Mouse (Mus musculus): ENCODE results near the gene Apba1. TPM values are rescaled to one million over a fixed set of nuclear protein-coding genes. Genes with fewer than 3 reads are reported as not detected.

Gene Apba1
- polyA plus RNA-seq, 1 experiment from 2014 or later: 0.46 TPM

GRCm38 (mm10) chr19:23930826-23931225 lies 172.1 kb downstream of the Apba1 start:
- Histone ChIP-seq H3K9ac (ENCODE audit: low read length) (no peak overlapping the region), H3K4me1 (ENCODE audit: control insufficient read depth in 2 of 2, insufficient read depth in 2 of 2, low read length in 2 of 2) (no peaks in the 10 kb centered on the region), H3K27me3 (ENCODE audit: control insufficient read depth, insufficient read depth, low read length) (no peaks in the 10 kb centered on the region), H3K36me3 (ENCODE audit: control insufficient read depth, insufficient read depth, low read length) (no peaks in the 10 kb centered on the region), H3K4me2 (ENCODE audit: low read length) (no peak overlapping the region), H3K27ac (replicated peaks in 1 of 2; ENCODE audit: control insufficient read depth in 1 of 2, insufficient read depth in 1 of 2, low read depth in 2 of 2, low read length in 2 of 2) (no peak overlapping the region), H3K4me3 (ENCODE audit: control insufficient read depth in 1 of 2, insufficient read depth in 1 of 2, low read depth in 1 of 2, low read length in 2 of 2) (no peak overlapping the region), H3K9me3 (ENCODE audit: control insufficient read depth, low read length) (peaks cover 4% of the 10 kb centered on the region)
- 80% methylated on average over 5 of the region's 5 CpGs for WGBS
- no peak for ATAC-seq (ENCODE audit: insufficient number of reproducible peaks, insufficient read depth, low FRiP score, low read depth)

- ATAC-seq (ENCODE audit: insufficient number of reproducible peaks, insufficient read depth, low FRiP score, low read depth): no peak
- WGBS: 87% methylated on average over 12 of the region's 12 CpGs
- no peaks in the 10 kb centered on the region for H3K4me1 ChIP-seq (ENCODE audit: control insufficient read depth in 2 of 2, insufficient read depth in 2 of 2, low read length in 2 of 2)
Measured at GRCm38 (mm10) chr19:23941422-23941949, 182.8 kb downstream of the Apba1 start.

DNA sequence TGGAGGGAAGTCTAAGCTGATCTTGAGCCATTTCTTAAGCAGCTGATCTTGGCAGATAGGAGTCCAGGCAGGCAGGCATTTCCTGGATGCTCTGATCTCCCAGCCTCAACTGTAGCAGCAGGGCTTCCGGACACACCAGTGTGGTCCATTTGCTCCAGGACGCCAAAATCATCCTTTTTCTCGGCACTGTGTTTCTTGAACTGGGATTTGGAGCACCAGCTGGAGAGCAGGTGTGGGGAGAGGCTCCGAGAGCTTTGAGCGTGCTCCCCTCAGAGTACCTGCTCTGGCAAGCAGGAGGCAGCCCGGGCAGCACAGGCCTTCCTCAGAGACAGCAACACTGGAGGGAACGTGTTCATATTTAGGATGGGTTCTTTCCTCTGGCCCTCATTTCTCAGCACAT lies 184.2 kb downstream of the Apba1 start:
- no peak for ATAC-seq (ENCODE audit: insufficient number of reproducible peaks, insufficient read depth, low FRiP score, low read depth)
- H3K9ac ChIP-seq (ENCODE audit: low read length): no peak overlapping the region
- H3K4me1 ChIP-seq (ENCODE audit: control insufficient read depth in 2 of 2, insufficient read depth in 2 of 2, low read length in 2 of 2): no peaks in the 10 kb centered on the region
- H3K9me3 ChIP-seq (ENCODE audit: control insufficient read depth, low read length): no peaks in the 10 kb centered on the region
- H3K27me3 ChIP-seq (ENCODE audit: control insufficient read depth, insufficient read depth, low read length): no peaks in the 10 kb centered on the region
- WGBS: 88% methylated on average over 7 of the region's 7 CpGs
- H3K27ac ChIP-seq (replicated peaks in 1 of 2; ENCODE audit: control insufficient read depth in 1 of 2, insufficient read depth in 1 of 2, low read depth in 2 of 2, low read length in 2 of 2): no peak overlapping the region
- H3K4me2 ChIP-seq (ENCODE audit: low read length): no peak overlapping the region
- no peaks in the 10 kb centered on the region for H3K36me3 ChIP-seq (ENCODE audit: control insufficient read depth, insufficient read depth, low read length)
- no peak overlapping the region for H3K4me3 ChIP-seq (ENCODE audit: control insufficient read depth in 1 of 2, insufficient read depth in 1 of 2, low read depth in 1 of 2, low read length in 2 of 2)

More at GRCm38 (mm10) chr19:23941422-23941949, 182.8 kb downstream of the Apba1 start:
- Histone ChIP-seq H3K4me3 (ENCODE audit: control insufficient read depth in 1 of 2, insufficient read depth in 1 of 2, low read depth in 1 of 2, low read length in 2 of 2) (no peak overlapping the region), H3K27me3 (ENCODE audit: control insufficient read depth, insufficient read depth, low read length) (no peaks in the 10 kb centered on the region), H3K4me2 (ENCODE audit: low read length) (no peak overlapping the region), H3K36me3 (ENCODE audit: control insufficient read depth, insufficient read depth, low read length) (no peaks in the 10 kb centered on the region), H3K27ac (replicated peaks in 1 of 2; ENCODE audit: control insufficient read depth in 1 of 2, insufficient read depth in 1 of 2, low read depth in 2 of 2, low read length in 2 of 2) (no peak overlapping the region), H3K9me3 (ENCODE audit: control insufficient read depth, low read length) (no peaks in the 10 kb centered on the region), H3K9ac (ENCODE audit: low read length) (no peak overlapping the region)

DNA sequence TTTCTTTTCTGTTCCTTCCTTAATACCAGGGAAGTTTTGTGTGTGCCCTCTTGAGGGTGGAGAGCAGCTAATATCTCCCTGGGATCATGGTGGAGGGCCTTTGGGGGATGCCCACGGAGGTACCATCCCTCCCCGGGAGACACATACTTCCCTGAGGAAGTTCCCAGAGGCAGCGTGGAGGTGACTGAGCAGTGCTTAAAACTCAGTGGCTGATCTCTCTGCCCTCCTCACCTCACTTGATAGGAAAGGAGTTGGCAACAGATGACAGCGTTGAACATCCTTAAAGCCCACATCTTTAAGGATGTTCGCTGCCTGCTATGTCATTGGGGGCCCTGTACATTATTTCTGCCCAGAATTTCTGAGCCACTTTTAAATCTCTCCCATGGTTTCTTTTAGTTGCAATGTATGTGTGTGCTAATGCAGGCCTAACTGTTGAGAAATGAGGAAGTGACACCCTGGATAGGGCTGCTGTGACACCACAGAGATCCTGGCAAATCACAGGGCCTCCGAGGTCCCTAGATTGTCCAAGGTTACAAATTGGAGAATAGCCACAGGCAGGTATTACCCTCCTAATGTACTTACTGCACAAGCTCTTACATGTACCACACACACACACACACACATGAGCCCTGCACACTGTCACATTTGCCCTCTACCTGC lies 187.5 kb downstream of the Apba1 start:
- H3K4me1 ChIP-seq (ENCODE audit: control insufficient read depth in 2 of 2, insufficient read depth in 2 of 2, low read length in 2 of 2): no peaks in the 10 kb centered on the region
- H3K9ac ChIP-seq (ENCODE audit: low read length): no peak overlapping the region
- WGBS: 75% methylated on average over 6 of the region's 6 CpGs
- H3K36me3 ChIP-seq (ENCODE audit: control insufficient read depth, insufficient read depth, low read length): no peaks in the 10 kb centered on the region
- no peak for ATAC-seq (ENCODE audit: insufficient number of reproducible peaks, insufficient read depth, low FRiP score, low read depth)
- H3K9me3 ChIP-seq (ENCODE audit: control insufficient read depth, low read length): no peaks in the 10 kb centered on the region
- H3K27ac ChIP-seq (replicated peaks in 1 of 2; ENCODE audit: control insufficient read depth in 1 of 2, insufficient read depth in 1 of 2, low read depth in 2 of 2, low read length in 2 of 2): no peak overlapping the region
- H3K4me3 ChIP-seq (ENCODE audit: control insufficient read depth in 1 of 2, insufficient read depth in 1 of 2, low read depth in 1 of 2, low read length in 2 of 2): no peak overlapping the region
- no peaks in the 10 kb centered on the region for H3K27me3 ChIP-seq (ENCODE audit: control insufficient read depth, insufficient read depth, low read length)
- no peak overlapping the region for H3K4me2 ChIP-seq (ENCODE audit: low read length)

DNA sequence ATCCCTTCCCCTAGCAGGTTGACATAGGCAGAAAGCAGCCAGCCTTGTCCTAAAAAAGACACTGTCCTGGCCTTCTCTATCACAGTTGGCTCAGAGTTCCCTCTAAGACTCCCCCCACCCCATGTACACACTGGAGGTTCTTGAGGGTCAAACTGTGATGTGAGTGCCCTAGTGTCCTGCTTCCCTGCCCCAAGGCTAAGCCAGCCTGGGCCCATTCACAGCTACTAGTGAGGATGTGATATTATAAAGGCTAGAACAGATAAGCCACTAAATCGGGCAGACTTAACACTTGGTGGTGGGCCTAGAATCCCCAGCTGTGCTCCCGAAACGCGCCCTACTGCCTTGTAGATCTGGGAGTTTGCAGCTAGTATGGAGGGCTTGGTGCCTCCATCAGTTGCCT lies 188.1 kb downstream of the Apba1 start:
- Histone ChIP-seq H3K27me3 (ENCODE audit: control insufficient read depth, insufficient read depth, low read length) (no peaks in the 10 kb centered on the region), H3K27ac (replicated peaks in 1 of 2; ENCODE audit: control insufficient read depth in 1 of 2, insufficient read depth in 1 of 2, low read depth in 2 of 2, low read length in 2 of 2) (no peak overlapping the region), H3K4me3 (ENCODE audit: control insufficient read depth in 1 of 2, insufficient read depth in 1 of 2, low read depth in 1 of 2, low read length in 2 of 2) (no peak overlapping the region), H3K4me2 (ENCODE audit: low read length) (no peak overlapping the region), H3K36me3 (ENCODE audit: control insufficient read depth, insufficient read depth, low read length) (no peaks in the 10 kb centered on the region), H3K9ac (ENCODE audit: low read length) (no peak overlapping the region), H3K4me1 (ENCODE audit: control insufficient read depth in 2 of 2, insufficient read depth in 2 of 2, low read length in 2 of 2) (no peaks in the 10 kb centered on the region), H3K9me3 (ENCODE audit: control insufficient read depth, low read length) (no peaks in the 10 kb centered on the region)
- no peak for ATAC-seq (ENCODE audit: insufficient number of reproducible peaks, insufficient read depth, low FRiP score, low read depth)
- WGBS: 50% methylated on average over 4 of the region's 4 CpGs

DNA sequence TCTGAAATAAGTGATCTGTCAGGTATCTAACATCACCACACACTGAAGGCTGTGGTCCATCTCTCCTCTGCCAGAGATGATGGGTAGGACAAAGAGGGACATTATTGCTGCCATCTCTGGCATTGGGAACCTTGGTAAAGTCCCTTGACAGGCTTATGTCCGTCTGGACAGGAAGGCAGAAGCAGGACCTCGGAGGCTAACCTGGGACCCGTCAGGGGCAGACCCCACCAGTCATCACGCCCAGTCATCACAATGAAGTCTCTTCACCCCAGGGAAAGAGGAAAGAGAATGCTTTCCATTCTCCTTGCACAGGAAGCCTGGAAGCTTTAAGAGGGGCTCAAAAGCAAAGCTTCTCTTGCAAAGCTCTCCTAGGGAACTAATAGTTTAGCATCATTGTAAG lies 189.2 kb downstream of the Apba1 start:
- Histone ChIP-seq H3K36me3 (ENCODE audit: control insufficient read depth, insufficient read depth, low read length) (no peaks in the 10 kb centered on the region), H3K27me3 (ENCODE audit: control insufficient read depth, insufficient read depth, low read length) (no peaks in the 10 kb centered on the region), H3K27ac (replicated peaks in 1 of 2; ENCODE audit: control insufficient read depth in 1 of 2, insufficient read depth in 1 of 2, low read depth in 2 of 2, low read length in 2 of 2) (no peak overlapping the region), H3K4me1 (ENCODE audit: control insufficient read depth in 2 of 2, insufficient read depth in 2 of 2, low read length in 2 of 2) (no peaks in the 10 kb centered on the region), H3K4me2 (ENCODE audit: low read length) (no peak overlapping the region), H3K9ac (ENCODE audit: low read length) (no peak overlapping the region), H3K4me3 (ENCODE audit: control insufficient read depth in 1 of 2, insufficient read depth in 1 of 2, low read depth in 1 of 2, low read length in 2 of 2) (no peak overlapping the region), H3K9me3 (ENCODE audit: control insufficient read depth, low read length) (no peaks in the 10 kb centered on the region)
- 59% methylated on average over 4 of the region's 4 CpGs for WGBS
- no peak for ATAC-seq (ENCODE audit: insufficient number of reproducible peaks, insufficient read depth, low FRiP score, low read depth)

- Histone ChIP-seq H3K9me3 (ENCODE audit: control insufficient read depth, low read length) (no peaks in the 10 kb centered on the region), H3K4me2 (ENCODE audit: low read length) (no peak overlapping the region), H3K36me3 (ENCODE audit: control insufficient read depth, insufficient read depth, low read length) (no peaks in the 10 kb centered on the region), H3K4me3 (ENCODE audit: control insufficient read depth in 1 of 2, insufficient read depth in 1 of 2, low read depth in 1 of 2, low read length in 2 of 2) (no peak overlapping the region), H3K9ac (ENCODE audit: low read length) (no peak overlapping the region), H3K4me1 (ENCODE audit: control insufficient read depth in 2 of 2, insufficient read depth in 2 of 2, low read length in 2 of 2) (no peaks in the 10 kb centered on the region), H3K27ac (replicated peaks in 1 of 2; ENCODE audit: control insufficient read depth in 1 of 2, insufficient read depth in 1 of 2, low read depth in 2 of 2, low read length in 2 of 2) (no peak overlapping the region), H3K27me3 (ENCODE audit: control insufficient read depth, insufficient read depth, low read length) (no peaks in the 10 kb centered on the region)
- no peak for ATAC-seq (ENCODE audit: insufficient number of reproducible peaks, insufficient read depth, low FRiP score, low read depth)
- WGBS: 50% methylated on average over 12 of the region's 12 CpGs
Measured at GRCm38 (mm10) chr19:23948301-23949000, 189.8 kb downstream of the Apba1 start.

Measured in heart, embryonic 14.5 days (tissue).